Mouse (Mus musculus): ENCODE measurements around the gene Aspdh.

GRCm38 (mm10) chr7:44497361-44498055, 32.3 kb downstream of the Aspdh start:
- TF ChIP-seq TCF3 (IDR thresholded peaks at IDR 0.05; ENCODE audit: insufficient read length, low read depth) (no peak), E2F4 (IDR thresholded peaks at IDR 0.05; ENCODE audit: insufficient read depth) (no peak), POLR2A (IDR thresholded peaks at IDR 0.05; ENCODE audit: insufficient read length, low read depth) (no peak), SRF (IDR thresholded peaks at IDR 0.05; ENCODE audit: control insufficient read depth, insufficient read length, low read depth) (no peak), TCF12 (IDR thresholded peaks at IDR 0.05; ENCODE audit: insufficient read depth, poor library complexity, severe bottlenecking) (no peak)

Data from myocyte (in vitro differentiated cells).